Mouse (Mus musculus) ovary, adult 10 weeks (tissue): ENCODE data around the gene Gabra3. TPM values are rescaled to one million over a fixed set of nuclear protein-coding genes. Genes with fewer than 3 reads are reported as not detected.

Source experiments
- polyA plus RNA-seq: library from polyadenylated mRNA; stranded (reverse); fragments of 350-450 nt; fragmentation: Illumina TruSeq; extraction: RNeasy Lipid Tissue Mini Kit (QIAGEN cat#74804); gene quantifications from one replicate; pipeline ENCODE4 v1.2.3, GENCODE M21; 2014

The Gabra3 gene
- 52.6 TPM for polyA plus RNA-seq

GRCm38 (mm10) chrX:72656230-72656898, at the start of gene Gabra3:
Gene Gabra3, minus strand, starts transcription at chrX:72656848.

GRCm38 (mm10) chrX:72386758-72387157, 269.9 kb downstream of the Gabra3 start, which contains the start of gene Magea10:
Gene Magea10, minus strand, starts transcription at chrX:72386858.

Other genes starting within 250 kb of the Gabra3 start
- gene Gabrq, start 168.3 kb upstream of the Gabra3 start, polyA plus RNA-seq, result 1.6 TPM